Mouse (Mus musculus): ENCODE results near the gene Tead1.

Gene Tead1

DNA sequence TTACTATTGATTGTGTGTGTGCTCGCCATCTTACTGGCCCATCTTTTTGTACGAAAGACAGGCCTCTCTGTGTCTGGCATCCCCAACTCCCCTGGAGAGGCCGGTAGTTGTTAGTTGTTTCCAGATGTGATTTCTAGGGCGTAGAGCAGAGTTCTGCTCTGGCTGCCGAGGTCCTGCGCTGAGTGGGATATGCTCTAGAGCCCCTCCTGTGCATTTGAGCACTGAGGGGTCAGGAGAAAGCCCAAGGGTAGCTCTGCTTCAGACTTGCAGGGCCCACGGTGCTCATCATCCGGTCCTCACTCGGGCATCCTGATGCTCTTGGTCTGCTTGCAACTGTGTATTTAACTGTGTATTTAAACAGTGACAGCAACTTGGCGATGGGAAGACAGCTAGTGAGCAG is 7.5 kb downstream of the Tead1 start:
- DNase-seq = no peak

DNA sequence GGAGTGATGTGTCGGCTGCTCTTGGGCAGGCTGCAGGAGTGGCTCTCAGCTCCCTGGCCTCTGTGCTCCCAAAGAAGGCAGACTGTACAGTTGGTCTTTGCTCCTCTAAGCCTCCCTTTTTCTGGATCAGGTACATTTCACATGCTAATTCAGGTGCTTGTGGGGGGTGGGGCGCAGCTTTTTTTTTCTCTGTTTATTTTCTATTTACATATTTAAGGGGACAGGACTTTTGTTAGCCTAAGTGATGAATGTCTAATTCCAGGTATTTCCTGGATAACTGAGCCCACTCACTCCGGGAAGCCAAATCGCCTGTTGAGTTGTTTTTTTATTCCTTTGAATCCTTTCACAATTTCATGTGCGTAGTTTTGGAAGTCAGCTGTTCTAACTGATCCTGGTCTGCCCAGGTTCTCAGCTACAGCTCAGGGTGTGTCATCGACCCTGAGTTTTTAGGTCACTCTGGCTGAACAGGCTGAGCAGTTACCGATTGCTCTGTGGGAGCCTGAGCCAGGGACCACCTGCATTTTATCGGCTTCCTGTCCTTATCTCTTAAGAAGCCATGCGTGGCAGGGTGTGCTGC is 9.4 kb downstream of the Tead1 start:
- DNase-seq = no peak

DNA sequence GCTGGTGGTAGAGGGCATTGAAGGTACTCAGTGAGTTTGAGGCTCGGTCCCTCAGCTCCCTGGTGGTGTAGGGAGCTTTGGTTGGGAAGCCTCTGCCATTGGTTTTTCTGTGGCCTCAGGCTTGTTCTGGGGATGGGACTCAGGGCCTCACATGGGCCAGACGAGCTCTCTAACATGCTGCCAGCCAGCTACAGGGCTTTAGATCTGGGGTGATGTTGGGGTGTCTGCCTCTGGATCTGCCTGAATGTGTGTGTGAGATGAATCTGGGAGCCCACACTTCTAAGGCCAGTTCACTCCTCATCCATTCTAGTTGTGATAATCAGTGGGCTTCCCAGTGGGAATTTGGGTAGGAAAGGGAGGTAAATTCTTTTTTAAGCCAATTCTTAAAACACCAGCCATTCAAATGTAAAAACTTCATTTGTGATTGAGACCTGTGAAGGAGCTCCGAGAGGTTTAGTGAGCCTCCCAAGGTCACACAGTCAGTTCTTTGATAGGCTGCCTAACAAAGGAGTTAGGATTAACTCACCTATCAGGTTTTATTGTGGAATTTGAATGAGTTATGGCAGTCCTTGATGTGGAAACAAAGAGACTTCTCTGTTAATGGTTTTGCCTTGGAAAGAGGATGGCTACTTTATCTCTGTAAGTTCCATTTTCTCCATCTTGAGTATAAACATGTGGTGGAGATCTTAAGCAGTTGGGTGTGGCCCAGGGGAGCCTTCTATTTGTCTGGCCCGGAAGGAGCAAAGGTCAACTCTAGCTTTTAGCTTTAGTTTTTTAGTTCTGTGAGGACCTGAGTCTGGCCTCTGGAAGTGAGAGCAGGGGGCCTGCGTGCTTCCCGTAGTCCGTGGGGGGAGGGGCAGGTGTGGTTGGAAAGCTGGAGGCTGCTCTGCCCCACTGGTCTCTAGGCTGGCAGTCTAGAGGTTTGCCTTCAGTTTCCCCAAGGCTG is 12.0 kb downstream of the Tead1 start:
- DNase-seq = no peak

DNA sequence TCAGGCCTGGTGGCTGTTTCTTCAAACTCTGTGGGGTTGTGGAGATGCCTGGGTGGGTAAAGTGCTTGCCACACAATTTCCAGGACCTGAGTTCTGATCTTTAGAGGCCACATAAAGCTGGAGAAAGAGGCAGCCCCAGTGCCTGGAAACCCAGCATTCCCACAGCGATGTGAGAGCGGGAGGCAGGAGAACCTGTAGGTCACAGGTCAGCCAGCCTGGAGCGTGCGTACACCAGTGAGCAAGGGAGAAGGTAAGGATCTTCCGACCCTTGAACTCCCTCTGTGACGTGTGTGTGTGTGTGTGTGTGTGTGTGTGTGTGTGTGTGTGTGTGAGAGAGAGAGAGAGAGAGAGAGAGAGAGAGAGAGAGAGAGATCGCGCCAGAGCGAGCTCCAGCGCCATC is 14.4 kb downstream of the Tead1 start:
- DNase-seq = no peak

DNA sequence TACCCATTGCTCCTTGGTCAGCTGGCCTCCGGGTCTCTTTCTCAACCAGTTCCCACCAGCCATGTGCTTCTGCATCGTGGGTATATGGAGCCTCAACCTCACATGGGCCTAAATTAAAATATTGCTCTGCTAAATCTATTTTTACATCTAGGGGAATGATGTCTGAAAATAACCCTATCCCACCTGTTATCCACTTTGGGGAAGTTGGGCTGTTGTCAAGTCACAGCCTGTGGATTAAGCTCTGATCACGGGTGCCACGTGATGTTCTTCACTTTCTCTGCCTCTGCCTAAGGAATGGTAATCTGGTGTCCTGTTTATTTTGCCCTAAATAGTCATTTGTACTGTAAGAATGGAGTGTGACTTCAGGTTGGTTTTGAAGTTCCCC is 17.7 kb downstream of the Tead1 start:
- no peak for DNase-seq

DNA sequence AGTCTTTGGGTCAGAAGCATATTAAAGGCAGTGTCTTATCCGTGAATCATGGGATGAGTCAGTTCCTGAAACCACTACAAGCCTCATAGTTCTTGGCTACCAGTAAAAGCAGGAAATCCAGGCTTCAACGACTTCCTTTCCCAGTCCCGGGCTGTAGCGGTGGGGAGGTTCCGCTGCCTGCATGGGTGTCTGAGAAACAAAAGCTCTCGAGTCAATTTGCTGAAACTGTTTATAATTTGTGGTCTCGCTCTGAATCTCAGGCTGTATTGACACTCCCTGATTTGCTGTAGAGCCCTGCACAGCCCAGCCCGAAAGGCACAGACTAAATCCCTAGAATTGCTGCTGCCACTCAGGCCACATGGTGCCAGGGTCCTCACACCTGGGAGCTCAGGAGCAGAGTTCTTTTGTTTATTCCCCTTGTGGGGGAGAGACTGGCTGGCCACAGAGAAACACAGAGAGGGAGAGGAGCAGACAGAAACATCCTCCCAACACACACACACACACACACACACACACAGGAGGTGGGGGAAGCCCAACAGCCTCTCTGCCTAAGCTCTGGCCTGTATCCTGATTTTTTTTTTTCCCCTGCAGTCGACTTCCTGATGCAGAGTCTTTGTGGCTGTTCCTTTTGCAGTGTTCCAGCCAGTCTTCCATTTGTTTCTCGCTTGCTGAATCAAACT is 18.2 kb downstream of the Tead1 start:
- no peak for DNase-seq

DNA sequence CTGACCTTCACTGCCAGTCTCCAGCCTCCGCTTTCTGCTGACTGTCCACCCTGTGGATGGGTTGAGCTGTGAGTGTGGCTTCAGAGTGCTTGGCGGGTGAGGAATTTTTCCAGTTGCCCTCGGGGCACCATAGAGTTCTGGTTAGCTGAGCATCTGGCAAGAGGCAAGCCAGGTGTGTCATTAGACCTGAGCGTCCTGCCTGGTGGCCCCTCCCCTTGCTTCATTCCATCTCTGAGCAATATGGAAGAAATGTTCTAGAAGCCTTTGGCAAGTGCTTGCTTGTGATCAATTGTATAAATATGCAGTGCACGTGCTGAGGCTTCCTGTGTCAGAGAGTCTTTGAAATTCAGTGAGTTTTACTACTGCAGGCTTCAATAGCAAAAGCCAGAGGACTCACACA is 21.0 kb downstream of the Tead1 start:
- no peak for DNase-seq

DNA sequence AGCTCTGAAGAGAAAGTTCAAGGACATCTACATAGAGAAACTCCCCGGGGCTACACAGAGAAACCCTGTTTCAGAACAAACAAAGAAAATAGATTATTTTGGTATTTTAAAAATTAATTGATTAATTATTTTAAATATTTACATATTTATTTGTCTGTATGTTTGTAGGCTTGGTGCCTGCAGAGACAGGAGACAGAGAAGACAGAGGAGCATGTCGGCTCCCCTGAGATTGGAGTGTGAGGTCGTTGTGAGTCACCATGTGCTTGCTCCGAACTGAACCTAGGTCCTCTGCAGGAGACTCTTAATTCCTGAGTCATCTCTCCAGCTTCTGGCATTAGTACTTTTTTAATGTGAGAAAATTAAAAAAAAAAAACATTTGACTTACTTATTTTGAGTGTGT is 24.2 kb downstream of the Tead1 start:
- DNase-seq = no peak

DNA sequence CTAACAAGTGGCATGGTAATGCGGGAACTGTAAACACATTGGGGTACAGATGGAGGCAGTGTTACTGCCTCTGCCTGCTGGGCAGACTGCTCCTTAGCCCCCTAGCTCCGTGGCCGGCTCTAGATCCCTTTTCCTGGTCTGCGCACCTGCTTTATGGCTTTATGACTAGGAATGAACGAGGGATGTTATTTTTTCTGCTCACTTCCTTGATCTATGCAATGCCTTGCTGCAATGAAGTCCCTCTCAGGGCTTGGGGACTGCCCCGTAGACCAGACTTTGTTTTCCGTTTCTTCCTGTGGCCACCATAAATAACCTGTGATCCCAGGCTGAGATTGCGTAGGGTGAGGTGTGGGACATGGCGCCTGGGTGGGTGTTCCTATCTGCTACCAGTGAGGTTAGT is 26.8 kb downstream of the Tead1 start:
- DNase-seq = no peak

DNA sequence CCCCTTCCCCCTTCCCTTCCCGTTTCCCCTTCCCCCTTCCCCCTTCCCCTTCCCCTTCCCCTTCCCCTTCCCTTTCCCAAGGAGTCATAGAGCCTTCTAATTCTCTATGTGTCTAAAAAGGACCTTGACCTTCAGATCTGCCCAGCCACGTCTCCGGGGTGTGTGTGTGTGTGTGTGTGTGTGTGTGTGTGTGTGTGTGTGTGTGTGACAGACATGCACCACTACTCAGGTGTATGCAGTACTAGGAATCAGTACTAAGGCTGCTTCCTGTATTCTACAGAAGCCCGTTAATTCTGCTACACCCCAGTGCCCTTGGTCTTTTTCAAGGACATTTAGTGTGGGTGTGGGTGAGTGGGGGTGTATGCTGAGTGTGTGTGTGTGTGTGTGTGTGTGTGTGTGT is 27.6 kb downstream of the Tead1 start:
- DNase-seq = no peak

DNA sequence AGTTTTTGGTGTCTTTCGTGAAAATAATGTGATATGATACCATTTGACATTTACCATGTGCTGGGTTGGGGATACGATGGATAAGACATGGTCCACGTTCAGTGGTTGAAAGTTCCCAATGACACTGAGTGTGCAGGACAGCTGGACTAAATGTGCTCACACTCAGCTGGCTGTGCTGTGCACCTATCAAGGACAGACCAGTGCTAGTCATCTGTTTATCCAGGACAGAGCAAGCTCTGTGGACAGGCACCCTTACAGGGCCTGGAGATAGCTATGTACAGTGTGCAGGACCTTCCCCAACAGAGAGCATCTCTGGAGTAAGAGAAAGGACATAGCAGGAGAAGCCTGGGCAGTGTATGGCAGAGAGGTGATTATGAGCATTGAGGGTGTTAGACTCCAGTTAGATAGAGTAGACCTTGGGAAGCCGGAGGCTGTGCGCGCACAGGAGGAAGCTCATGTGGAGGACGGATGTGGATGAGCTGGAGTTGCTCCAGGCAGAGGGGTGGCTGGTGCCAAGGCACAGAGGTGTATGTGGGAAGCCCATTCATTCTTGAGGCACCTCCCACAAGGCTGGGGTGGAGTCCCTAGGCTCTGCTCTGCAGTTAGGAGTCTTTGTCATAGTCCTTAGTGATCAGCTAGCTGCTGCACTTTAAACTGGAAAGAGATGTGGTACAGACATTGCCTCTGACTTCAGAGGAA is 31.4 kb downstream of the Tead1 start:
- DNase-seq = no peak

DNA sequence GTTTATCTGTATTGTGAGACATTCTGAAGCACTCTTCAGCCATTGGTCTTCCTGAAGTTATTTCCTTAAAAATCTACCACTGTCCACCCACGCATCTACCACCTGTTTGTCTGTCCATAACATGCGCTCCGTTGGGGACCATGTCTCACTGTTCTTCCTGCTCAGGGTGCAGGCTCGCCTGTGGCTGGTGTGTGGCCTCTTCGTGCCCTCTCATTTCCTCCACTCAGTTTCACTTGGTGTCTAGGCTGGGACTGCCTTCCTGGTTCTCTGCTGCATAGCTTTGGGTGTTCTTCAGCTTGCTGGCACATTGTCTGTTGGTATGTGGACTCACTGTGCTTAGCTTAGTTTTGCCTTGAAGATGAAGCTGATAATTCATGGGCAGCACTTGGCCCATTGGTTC is 32.9 kb downstream of the Tead1 start:
- DNase-seq = no peak

DNA sequence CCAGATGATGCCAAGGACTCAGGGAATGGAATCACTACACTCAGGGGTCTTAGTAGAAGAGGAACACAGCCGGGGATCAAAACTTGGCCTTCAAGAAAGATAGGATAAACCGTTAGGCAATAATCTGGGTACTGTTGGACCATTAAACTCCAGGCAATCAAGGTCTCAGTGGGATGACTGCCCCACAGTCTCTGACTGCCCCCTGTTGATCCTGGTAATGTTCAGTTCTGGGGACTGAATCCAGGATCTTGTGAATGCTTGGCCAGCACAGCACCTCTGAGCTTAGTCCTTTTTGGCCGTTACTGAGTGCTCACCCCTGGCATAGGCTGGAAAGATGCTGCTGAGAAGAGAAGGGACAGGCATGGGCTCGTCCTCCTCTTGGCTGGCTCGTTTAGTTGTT is 34.4 kb downstream of the Tead1 start:
- DNase-seq = no peak

DNA sequence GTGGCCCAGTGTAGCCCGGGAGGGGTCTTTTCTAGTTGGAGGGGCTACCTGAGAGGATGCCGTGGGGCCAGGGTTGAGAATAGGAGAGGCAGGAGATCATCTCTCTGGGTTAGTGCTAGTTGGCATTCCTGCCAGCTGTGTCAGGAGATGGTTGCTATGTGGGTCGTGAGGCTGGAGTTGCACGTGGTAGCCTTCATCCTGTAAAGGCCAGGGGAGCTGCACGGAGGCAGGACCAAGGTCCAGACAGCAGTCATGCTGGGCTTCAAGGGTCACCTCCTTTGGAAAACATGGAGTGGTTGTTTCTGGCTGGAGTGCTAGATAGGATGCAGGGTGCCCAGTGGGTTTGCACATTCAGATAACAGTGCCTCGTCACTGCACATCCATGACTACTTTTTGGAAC is 35.7 kb downstream of the Tead1 start:
- DNase-seq = no peak

DNA sequence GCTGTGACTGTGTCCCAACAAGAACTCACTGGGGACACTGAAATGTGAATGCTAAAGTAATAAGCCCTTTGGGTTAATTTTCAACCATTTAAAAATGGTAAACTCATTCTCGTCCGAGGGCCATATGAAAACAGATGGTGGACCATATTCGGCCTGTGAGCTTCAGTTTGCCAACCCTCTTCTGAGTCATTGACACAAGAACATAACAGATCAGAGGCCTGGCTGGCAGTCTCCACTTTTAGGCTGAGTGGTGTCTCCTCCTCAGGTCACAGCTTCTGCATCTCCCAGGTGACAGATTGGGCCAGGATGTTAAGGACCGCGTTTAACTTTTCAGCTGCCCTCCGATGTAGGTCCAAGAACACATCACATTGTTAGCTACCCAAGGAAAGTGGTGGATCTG is 37.6 kb downstream of the Tead1 start:
- DNase-seq = no peak

DNA sequence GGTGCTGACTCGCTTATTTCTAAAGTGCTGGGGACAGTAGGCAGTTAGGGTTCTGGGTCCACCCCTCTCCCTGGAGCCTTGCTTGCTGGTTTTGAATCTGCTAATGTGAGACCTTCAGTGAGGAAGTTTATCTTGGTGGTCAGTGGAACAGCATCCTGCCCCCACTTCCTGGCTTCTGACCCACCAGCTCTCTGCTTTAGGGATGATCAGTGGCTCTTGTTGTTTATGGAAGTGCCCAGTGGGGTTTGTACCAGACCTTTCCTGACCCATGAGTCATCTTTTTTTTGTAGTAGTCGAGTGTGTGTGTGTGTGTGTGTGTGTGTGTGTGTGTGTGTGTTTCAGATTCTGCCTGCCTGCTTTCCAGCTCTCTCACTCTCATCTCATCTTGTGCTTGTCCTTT is 38.6 kb downstream of the Tead1 start:
- no peak for DNase-seq

DNA sequence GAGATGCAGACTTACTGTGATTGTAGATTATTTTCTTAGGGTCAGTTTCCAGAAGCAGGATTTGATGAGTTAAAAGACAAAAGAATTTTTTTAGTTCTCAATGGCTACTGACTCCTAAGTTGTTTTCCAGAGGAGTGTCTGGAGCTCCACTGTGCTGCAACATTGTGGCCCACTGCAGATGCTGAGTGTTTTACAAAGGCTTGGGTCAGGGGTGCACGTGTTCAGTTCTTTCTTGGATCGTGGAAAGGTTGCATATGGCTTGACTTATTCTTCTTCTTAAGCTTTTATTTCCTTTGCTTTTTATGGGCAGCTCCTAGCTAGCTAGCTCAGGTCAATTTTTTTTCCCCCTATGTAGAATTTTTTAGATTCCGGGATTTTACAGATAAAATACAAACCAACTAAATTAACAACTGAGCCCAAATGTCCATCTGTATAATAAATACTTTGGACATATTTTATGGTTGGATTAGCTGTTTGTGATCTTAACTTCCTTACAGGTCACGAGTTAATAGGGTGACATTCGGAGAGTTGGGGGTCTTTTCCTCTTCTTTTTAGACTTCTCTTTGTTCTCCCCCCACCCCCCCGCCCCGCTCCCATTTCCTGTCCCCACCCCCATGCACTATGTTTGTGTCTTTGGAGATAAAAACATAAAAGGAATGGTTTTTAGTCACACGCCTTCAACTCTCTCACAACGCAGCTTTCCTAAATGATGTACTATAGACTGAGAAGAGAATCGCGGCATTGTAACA is 40.5 kb downstream of the Tead1 start:
- no peak for DNase-seq

DNA sequence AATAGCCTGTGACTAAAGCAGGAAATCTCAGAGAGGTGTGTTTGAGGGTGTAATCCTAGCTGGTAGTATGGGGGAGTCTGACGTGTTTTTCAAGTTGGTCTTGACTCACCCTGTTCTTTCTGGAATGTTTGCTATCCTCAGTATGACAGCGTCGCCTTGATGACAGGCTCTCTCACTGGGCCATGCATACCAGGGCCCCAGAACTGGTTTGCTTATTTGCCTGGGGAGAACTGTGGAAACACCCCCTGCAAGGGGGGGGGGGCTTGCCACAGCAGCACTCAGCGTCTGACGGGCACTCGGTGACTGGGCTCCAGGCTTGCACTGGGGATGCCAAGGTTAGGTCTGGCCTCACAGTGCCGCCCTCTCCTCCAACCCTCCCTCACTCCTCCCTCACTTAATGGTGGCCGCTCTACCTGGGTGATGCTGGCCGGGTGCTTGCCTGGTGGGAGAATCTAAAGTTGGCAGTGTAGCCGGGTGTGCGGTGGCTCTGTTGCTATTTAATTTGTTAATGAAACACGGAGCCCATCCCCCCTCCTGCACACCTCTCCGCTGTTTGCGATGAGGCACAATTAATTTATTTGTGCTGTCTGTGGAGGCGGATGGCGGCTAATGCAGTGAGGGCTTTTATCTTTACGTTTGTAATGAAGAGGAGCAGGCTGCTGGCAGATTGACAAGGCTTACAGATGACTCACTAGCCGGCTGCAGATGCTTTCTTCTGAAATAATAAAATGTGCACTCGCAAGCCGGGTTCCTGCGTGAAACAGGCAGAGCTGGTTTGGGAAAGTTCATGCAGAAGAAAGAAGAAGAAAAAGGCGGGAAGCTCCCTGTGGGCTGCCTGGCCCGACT is 41.2 kb downstream of the Tead1 start:
- DNase-seq = peak; percentile 63

DNA sequence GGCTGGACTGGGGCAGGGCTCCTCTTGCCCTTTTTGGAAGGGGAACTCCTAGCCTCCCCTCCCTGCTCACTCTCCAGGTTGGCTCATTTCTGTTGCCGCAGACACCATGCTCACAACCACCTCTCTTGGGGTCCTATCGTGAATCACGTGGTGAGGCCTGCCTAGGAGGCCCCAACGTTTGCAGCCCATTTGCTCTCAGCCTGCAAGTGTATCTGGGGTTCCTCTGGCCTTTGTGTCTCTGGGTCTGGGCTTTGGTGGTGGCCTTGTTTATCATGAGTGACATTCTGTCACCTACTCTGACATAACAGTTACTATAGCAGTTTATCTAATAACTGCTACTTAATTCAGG is 41.8 kb downstream of the Tead1 start:
- no peak for DNase-seq

DNA sequence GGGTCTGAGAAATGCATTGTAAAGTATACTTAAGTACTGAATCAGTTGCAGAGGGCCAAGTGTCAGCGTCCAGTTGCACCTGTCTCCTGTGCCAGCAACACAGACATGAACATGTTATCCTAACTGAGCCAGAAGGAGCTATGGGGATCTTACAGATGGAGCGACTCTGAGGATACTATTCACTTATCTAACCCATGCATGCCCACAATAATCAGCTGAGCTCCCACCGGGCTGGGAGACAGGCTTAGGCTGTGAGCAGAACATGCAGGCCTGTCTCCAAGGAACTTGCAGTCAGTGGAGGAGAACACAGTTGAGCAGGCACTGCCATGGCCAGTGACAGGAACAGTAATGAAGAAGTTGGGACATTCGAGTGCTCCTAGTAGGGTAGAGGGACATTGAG is 42.7 kb downstream of the Tead1 start:
- no peak for DNase-seq

DNA sequence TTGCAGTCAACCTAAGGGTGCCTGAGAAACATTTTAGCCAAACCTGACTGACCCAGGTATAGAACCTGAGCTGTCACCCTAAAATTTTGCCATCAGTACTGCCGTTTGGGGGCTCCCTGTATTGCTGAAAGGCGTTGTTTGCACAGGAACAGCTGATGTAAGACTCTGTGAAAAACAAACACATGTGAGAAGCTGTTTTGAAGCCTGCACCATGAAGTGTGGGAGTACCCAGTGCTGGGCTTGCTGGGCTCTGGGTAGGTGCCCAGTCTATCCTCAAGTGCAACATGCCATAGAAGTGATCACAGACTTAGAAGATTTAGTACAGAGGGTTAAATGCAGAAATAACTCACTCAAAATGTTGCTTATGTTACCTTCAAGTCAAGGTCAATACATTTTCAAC is 49.3 kb downstream of the Tead1 start:
- no peak for DNase-seq

DNA sequence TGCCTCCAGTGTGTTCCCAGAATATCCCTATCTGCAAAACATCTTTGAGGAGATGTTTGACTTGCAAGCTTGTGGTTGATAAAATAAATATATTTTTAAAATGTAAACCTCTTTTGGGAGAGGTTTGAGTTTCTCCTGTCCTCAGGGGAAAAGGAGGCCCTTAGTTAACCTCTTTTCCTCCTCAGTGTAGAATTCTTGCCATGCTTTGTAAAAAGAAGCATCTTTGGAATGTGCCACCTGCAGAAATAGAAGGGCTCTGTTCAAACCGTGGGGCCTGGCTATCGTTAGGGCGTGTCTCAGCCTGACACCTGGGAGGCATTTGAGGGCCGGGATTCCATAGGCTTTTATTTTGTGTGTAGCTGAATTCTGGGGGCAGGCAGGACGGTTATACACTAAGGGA is 51.1 kb downstream of the Tead1 start:
- no peak for DNase-seq

All from cerebellum, adult 9-10 months (tissue).